Mouse (Mus musculus): Measurements from ENCODE around the gene 1700001P01Rik. TPM values are rescaled to one million over a fixed set of nuclear protein-coding genes. Genes with fewer than 3 reads are reported as not detected.

Gene 1700001P01Rik
- polyA plus RNA-seq, 1 experiment from 2014 or later: not detected

- Histone ChIP-seq H3K36me3 (ENCODE audit: control insufficient read depth, insufficient read depth, low read length) (no peaks in the 10 kb centered on the region), H3K4me3 (ENCODE audit: low read depth, low read length) (peak overlapping the region; percentile 90), H3K4me1 (ENCODE audit: control insufficient read depth, insufficient read depth, low read length) (peaks cover 36% of the 10 kb centered on the region), H3K4me2 (ENCODE audit: low read depth, low read length) (peak overlapping the region; percentile 72), H3K27ac (replicated peaks; ENCODE audit: low read depth, low read length) (peak overlapping the region; percentile 95), H3K9me3 (ENCODE audit: control insufficient read depth, low read length) (no peaks in the 10 kb centered on the region), H3K9ac (ENCODE audit: low read depth, low read length) (peak overlapping the region; percentile 74), H3K27me3 (replicated peaks; ENCODE audit: control insufficient read depth, insufficient read depth, low read length) (no peaks in the 10 kb centered on the region)
- DNase-seq (ENCODE audit: low spot score): no peak
- ATAC-seq (ENCODE audit: low read depth): no peak
- WGBS: 2% methylated on average over 17 of the region's 17 CpGs
These were observed 25.1 kb upstream of the 1700001P01Rik start for GRCm38 (mm10) chr11:97800691-97801408.

GRCm38 (mm10) chr11:97799994-97800690, 24.4 kb upstream of the 1700001P01Rik start:
- no peaks in the 10 kb centered on the region for H3K36me3 ChIP-seq (ENCODE audit: control insufficient read depth, insufficient read depth, low read length)

GRCm38 (mm10) chr11:97799146-97799993, 23.7 kb upstream of the 1700001P01Rik start:
- Histone ChIP-seq H3K36me3 (ENCODE audit: control insufficient read depth, insufficient read depth, low read length) (no peaks in the 10 kb centered on the region), H3K9ac (ENCODE audit: low read depth, low read length) (peak overlapping the region; percentile 74), H3K4me2 (ENCODE audit: low read depth, low read length) (peak overlapping the region; percentile 72), H3K27me3 (replicated peaks; ENCODE audit: control insufficient read depth, insufficient read depth, low read length) (no peaks in the 10 kb centered on the region), H3K4me3 (ENCODE audit: low read depth, low read length) (peak overlapping the region; percentile 90), H3K27ac (replicated peaks; ENCODE audit: low read depth, low read length) (peak overlapping the region; percentile 95), H3K9me3 (ENCODE audit: control insufficient read depth, low read length) (no peaks in the 10 kb centered on the region), H3K4me1 (ENCODE audit: control insufficient read depth, insufficient read depth, low read length) (peaks cover 21% of the 10 kb centered on the region)
- DNase-seq (ENCODE audit: low spot score) (peak; percentile 91), ATAC-seq (ENCODE audit: low read depth) (peak; percentile 76)
- under 1% methylated on average over 45 of the region's 71 CpGs for WGBS

More at GRCm38 (mm10) chr11:97799994-97800690, 24.4 kb upstream of the 1700001P01Rik start:
- H3K27me3 ChIP-seq (replicated peaks; ENCODE audit: control insufficient read depth, insufficient read depth, low read length): no peaks in the 10 kb centered on the region
- peak overlapping the region; percentile 95 for H3K27ac ChIP-seq (replicated peaks; ENCODE audit: low read depth, low read length)
- H3K9ac ChIP-seq (ENCODE audit: low read depth, low read length): peak overlapping the region; percentile 74
- peak; percentile 63 for ATAC-seq (ENCODE audit: low read depth)
- H3K9me3 ChIP-seq (ENCODE audit: control insufficient read depth, low read length): no peaks in the 10 kb centered on the region
- WGBS: 0% methylated on average over 19 of the region's 43 CpGs
- peak overlapping the region; percentile 90 for H3K4me3 ChIP-seq (ENCODE audit: low read depth, low read length)
- H3K4me2 ChIP-seq (ENCODE audit: low read depth, low read length): peak overlapping the region; percentile 72
- peak; percentile 86 for DNase-seq (ENCODE audit: low spot score)
- peaks cover 29% of the 10 kb centered on the region for H3K4me1 ChIP-seq (ENCODE audit: control insufficient read depth, insufficient read depth, low read length)

- ATAC-seq (ENCODE audit: low read depth) (peak; percentile 63), DNase-seq (ENCODE audit: low spot score) (peak; percentile 82)
- H3K4me1 ChIP-seq (ENCODE audit: control insufficient read depth, insufficient read depth, low read length): peaks cover 15% of the 10 kb centered on the region
- H3K27me3 ChIP-seq (replicated peaks; ENCODE audit: control insufficient read depth, insufficient read depth, low read length): no peaks in the 10 kb centered on the region
- H3K9ac ChIP-seq (ENCODE audit: low read depth, low read length): peak within 1 kb of the TSS; percentile 74
- no peaks in the 10 kb centered on the region for H3K9me3 ChIP-seq (ENCODE audit: control insufficient read depth, low read length)
- peak within 1 kb of the TSS; percentile 72 for H3K4me2 ChIP-seq (ENCODE audit: low read depth, low read length)
- H3K27ac ChIP-seq (replicated peaks; ENCODE audit: low read depth, low read length): peak within 1 kb of the TSS; percentile 95
- H3K4me3 ChIP-seq (ENCODE audit: low read depth, low read length): peak within 1 kb of the TSS; percentile 90
- WGBS: 2% methylated on average over 11 of the region's 11 CpGs
- H3K36me3 ChIP-seq (ENCODE audit: control insufficient read depth, insufficient read depth, low read length): no peaks in the 10 kb centered on the region
These were observed 23.0 kb upstream of the 1700001P01Rik start, which contains the start of gene Lasp1 for GRCm38 (mm10) chr11:97798782-97799145. Gene Lasp1, plus strand, starts transcription at chr11:97799000.

- Histone ChIP-seq H3K9me3 (ENCODE audit: control insufficient read depth, low read length) (no peaks in the 10 kb centered on the region), H3K4me3 (ENCODE audit: low read depth, low read length) (peak overlapping the region; percentile 90), H3K36me3 (ENCODE audit: control insufficient read depth, insufficient read depth, low read length) (no peaks in the 10 kb centered on the region), H3K27ac (replicated peaks; ENCODE audit: low read depth, low read length) (no peak overlapping the region), H3K4me2 (ENCODE audit: low read depth, low read length) (peak overlapping the region; percentile 72), H3K4me1 (ENCODE audit: control insufficient read depth, insufficient read depth, low read length) (peaks cover 13% of the 10 kb centered on the region), H3K9ac (ENCODE audit: low read depth, low read length) (no peak overlapping the region; the same call in 1 of the 2 replicates), H3K27me3 (replicated peaks; ENCODE audit: control insufficient read depth, insufficient read depth, low read length) (no peaks in the 10 kb centered on the region)
- ATAC-seq (ENCODE audit: low read depth): no peak
- WGBS: 31% methylated on average over 8 of the region's 8 CpGs
- no peak for DNase-seq (ENCODE audit: low spot score)
These were observed 22.3 kb upstream of the 1700001P01Rik start for GRCm38 (mm10) chr11:97798083-97798435.

- Histone ChIP-seq H3K9ac (ENCODE audit: low read depth, low read length) (no peak overlapping the region), H3K4me2 (ENCODE audit: low read depth, low read length) (peak overlapping the region; percentile 72), H3K4me1 (ENCODE audit: control insufficient read depth, insufficient read depth, low read length) (peaks cover 13% of the 10 kb centered on the region), H3K27ac (replicated peaks; ENCODE audit: low read depth, low read length) (no peak overlapping the region), H3K27me3 (replicated peaks; ENCODE audit: control insufficient read depth, insufficient read depth, low read length) (no peaks in the 10 kb centered on the region), H3K9me3 (ENCODE audit: control insufficient read depth, low read length) (no peaks in the 10 kb centered on the region), H3K4me3 (ENCODE audit: low read depth, low read length) (no peak overlapping the region), H3K36me3 (ENCODE audit: control insufficient read depth, insufficient read depth, low read length) (no peaks in the 10 kb centered on the region)
- DNase-seq (ENCODE audit: low spot score) (no peak), ATAC-seq (ENCODE audit: low read depth) (no peak)
- WGBS: 56% methylated on average over 15 of the region's 15 CpGs
These were observed 21.8 kb upstream of the 1700001P01Rik start for GRCm38 (mm10) chr11:97797369-97798082.

GRCm38 (mm10) chr11:97796910-97797309, 21.2 kb upstream of the 1700001P01Rik start:
- H3K4me1 ChIP-seq (ENCODE audit: control insufficient read depth, insufficient read depth, low read length): peaks cover 9% of the 10 kb centered on the region
- no peak overlapping the region for H3K4me2 ChIP-seq (ENCODE audit: low read depth, low read length)
- H3K4me3 ChIP-seq (ENCODE audit: low read depth, low read length): no peak overlapping the region
- H3K27me3 ChIP-seq (replicated peaks; ENCODE audit: control insufficient read depth, insufficient read depth, low read length): no peaks in the 10 kb centered on the region
- ATAC-seq (ENCODE audit: low read depth) (no peak), DNase-seq (ENCODE audit: low spot score) (no peak)
- no peaks in the 10 kb centered on the region for H3K36me3 ChIP-seq (ENCODE audit: control insufficient read depth, insufficient read depth, low read length)
- H3K9me3 ChIP-seq (ENCODE audit: control insufficient read depth, low read length): no peaks in the 10 kb centered on the region
- 8% methylated on average over 6 of the region's 6 CpGs for WGBS
- H3K9ac ChIP-seq (ENCODE audit: low read depth, low read length): no peak overlapping the region
- H3K27ac ChIP-seq (replicated peaks; ENCODE audit: low read depth, low read length): no peak overlapping the region

GRCm38 (mm10) chr11:97793165-97793564, 17.4 kb upstream of the 1700001P01Rik start:
- no peak overlapping the region for H3K4me2 ChIP-seq (ENCODE audit: low read depth, low read length)
- 10% methylated on average over 2 of the region's 2 CpGs for WGBS
- H3K4me1 ChIP-seq (ENCODE audit: control insufficient read depth, insufficient read depth, low read length): no peaks in the 10 kb centered on the region
- DNase-seq (ENCODE audit: low spot score) (no peak), ATAC-seq (ENCODE audit: low read depth) (no peak)
- H3K36me3 ChIP-seq (ENCODE audit: control insufficient read depth, insufficient read depth, low read length): no peaks in the 10 kb centered on the region
- H3K9ac ChIP-seq (ENCODE audit: low read depth, low read length): no peak overlapping the region
- H3K27me3 ChIP-seq (replicated peaks; ENCODE audit: control insufficient read depth, insufficient read depth, low read length): no peaks in the 10 kb centered on the region
- no peak overlapping the region for H3K4me3 ChIP-seq (ENCODE audit: low read depth, low read length)
- H3K9me3 ChIP-seq (ENCODE audit: control insufficient read depth, low read length): no peaks in the 10 kb centered on the region
- no peak overlapping the region for H3K27ac ChIP-seq (replicated peaks; ENCODE audit: low read depth, low read length)
